Mouse (Mus musculus) E14TG2a.4 (cell line): Measurements from ENCODE around the gene Mllt11.

Experiments
- CTCF ChIP-seq: conservative IDR thresholded peaks from 2 replicates; pipeline ENCODE4 v1.5.1; 2014; ENCODE audit warnings: low read length
- NANOG ChIP-seq: IDR thresholded peaks from 2 replicates; pipeline ENCODE4 v1.6.1; 2014; ENCODE audit warnings: borderline replicate concordance, low read length, mixed read lengths
- POU5F1 ChIP-seq: IDR thresholded peaks from 2 replicates; pipeline ENCODE4 v1.6.1; 2014; ENCODE audit warnings: low read length, borderline replicate concordance

DNA sequence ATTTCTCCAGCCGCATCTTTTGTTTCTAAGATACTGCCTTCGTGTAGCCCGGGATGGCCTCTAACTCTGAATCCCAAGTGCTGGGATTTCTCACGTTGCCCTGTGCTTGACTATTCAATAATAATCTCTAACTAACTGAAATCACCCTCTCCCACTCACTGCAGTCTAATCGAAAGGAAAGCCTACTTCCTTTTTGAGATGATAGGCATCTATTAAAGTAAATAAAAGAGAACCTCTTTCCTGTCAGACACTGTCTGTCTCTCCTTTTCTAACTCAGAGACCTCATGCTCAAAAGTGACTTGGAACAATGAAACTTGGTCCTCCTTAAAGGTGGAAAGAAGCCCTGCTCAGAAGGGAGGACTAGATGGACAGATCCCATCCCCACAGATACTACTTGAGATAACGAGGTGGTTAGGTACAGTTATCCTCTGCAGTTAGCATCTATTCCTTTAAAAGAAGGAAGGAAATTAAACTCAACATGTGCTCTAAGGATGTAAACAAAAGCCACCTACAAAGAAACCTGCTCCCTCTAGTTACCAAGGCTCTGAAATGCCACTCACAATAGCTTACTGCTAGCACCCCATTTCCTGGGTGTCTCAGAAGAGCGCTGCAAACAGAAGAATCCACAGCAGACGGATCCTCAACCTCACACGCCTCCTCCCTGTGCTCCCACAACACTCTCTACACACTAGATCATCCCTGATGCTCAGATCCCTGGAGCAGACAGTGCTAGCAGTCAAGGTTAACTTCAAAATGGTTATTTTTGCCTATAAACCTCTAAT lies 47.0 kb downstream of the Mllt11 start:
- TF ChIP-seq CTCF (no peak), POU5F1 (no peak), NANOG (no peak)
